In the genomic region with DNA sequence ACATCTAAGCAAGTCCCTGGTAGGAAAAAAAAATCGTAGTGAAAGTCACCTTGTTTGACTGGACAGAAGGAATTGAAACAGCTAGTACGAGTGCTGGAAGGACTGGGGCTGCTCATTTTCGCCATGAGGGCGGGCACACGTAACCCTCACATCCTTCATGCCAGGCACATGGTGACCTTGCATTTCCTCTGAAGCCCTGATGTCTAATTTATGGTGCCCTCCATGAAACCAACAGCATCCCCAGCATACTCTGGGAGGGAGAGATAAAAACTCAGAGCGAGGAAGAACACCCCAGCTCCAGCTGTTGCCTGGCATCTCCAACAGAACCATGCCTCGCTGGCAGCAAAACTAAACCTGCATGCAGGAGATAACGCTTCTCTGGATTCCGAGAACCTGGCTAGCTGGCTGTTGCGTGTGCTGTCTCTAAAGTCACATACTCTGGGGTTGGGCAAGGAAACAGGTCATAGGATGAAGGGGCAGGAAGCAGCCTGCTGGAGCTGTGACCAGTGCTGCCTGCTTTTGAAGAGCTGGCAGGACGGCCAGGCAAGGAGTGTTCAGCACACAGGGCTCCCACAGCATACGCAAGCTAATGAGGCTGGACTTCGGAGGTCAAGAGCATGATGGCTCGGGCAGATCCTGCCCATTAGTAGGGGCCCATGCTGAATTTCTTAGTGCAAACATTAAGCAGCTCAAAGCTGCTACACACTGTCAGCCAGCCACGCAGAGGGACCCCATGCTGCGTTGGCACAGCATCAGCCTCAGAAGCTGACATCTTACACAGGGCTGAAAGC, we compare ENCODE assay signal across 7 mouse cellular contexts.
DNase-seq lines count a peak whose midpoint lies in the region; ATAC-seq lines count a peak whose summit lies in the region.

No protein-coding gene starts in this region.

- no peaks in the 10 kb centered on the region for H3K9me3 ChIP-seq in liver, embryonic 16.5 days (replicated peaks; ENCODE audit: control insufficient read depth, low read length)

- H3K9ac ChIP-seq in liver, embryonic 16.5 days (ENCODE audit: low read depth, low read length), result peak overlapping the region; percentile 79

- peaks cover 72% of the 10 kb centered on the region for H3K4me1 ChIP-seq in liver, embryonic 16.5 days (ENCODE audit: control insufficient read depth, low read depth, low read length)

- H3K4me3 ChIP-seq in liver, embryonic 16.5 days (ENCODE audit: low read depth, low read length), result peak overlapping the region; percentile 44

- DNase-seq in right cerebral cortex, postnatal 4 days, result peak; percentile 44
- no peak for DNase-seq in right cerebral cortex, postnatal 25 days
- peak; percentile 77 for DNase-seq in cerebellum, adult 9-10 months
- peak; percentile 80 to 84 for DNase-seq in spleen, postnatal 4 days (ENCODE audit: low spot score in 2 of 2)
- no peak for DNase-seq in ovary, postnatal 36 days (ENCODE audit: low spot score)

- H3K27ac ChIP-seq in liver, embryonic 16.5 days (ENCODE audit: low read length), result peak overlapping the region; percentile 100

- 29% methylated on average over 16 of the region's 16 CpGs for WGBS in liver, embryonic 16.5 days (ENCODE audit: insufficient replicate concordance)

- no peaks in the 10 kb centered on the region for H3K36me3 ChIP-seq in liver, embryonic 16.5 days (ENCODE audit: control insufficient read depth, insufficient read depth)

- H3K27me3 ChIP-seq in liver, embryonic 16.5 days (ENCODE audit: control insufficient read depth, insufficient read depth, low read depth, low read length), result no peaks in the 10 kb centered on the region

- H3K4me2 ChIP-seq in liver, embryonic 16.5 days (ENCODE audit: low read depth, low read length), result peak overlapping the region; percentile 54

- ATAC-seq in granulocyte monocyte progenitor cell, adult 5-6 weeks (replicated peaks; ENCODE audit: poor library complexity, severe bottlenecking), result peak; percentile 47
- ATAC-seq in liver, embryonic 16.5 days (ENCODE audit: low read depth), result peak; percentile 92

Comparison
In these comparisons a context has a peak if more than half of its experiments do, and no peak if none do; other contexts are left out.
1. DNase-seq: peak in right cerebral cortex, postnatal 4 days (single experiment), cerebellum, adult 9-10 months (single experiment) and spleen, postnatal 4 days (2 of 2); none in right cerebral cortex, postnatal 25 days (single experiment) and ovary, postnatal 36 days (single experiment).